Mouse (Mus musculus) spleen, adult 2 months (tissue): ENCODE data around the gene Rad54l2.
A peak's percentile ranks its signal among the peaks of the same experiment; 100 is the strongest.

Source experiments
- CTCF ChIP-seq: fragments of 200-500 bp; IDR thresholded peaks from 2 replicates; pipeline ENCODE4 v1.5.1; 2011; ENCODE audit warnings: mild to moderate bottlenecking, inconsistent platforms; ENCODE audit not compliant: insufficient read depth, insufficient read length, insufficient replicate concordance; ENCODE audit errors: extremely low read depth
- POLR2A ChIP-seq: fragments of 200-500 bp; IDR thresholded peaks from 2 replicates; pipeline ENCODE4 v1.6.1; 2011; ENCODE audit warnings: low read depth, low read length, inconsistent platforms

GRCm38 (mm10) chr9:106819201-106819600 is 30.2 kb upstream of the Rad54l2 start:
- peak; percentile 16; the same call in 1 of the 2 replicates for TF ChIP-seq CTCF
- no peak for TF ChIP-seq POLR2A
